Mouse (Mus musculus): Measurements from ENCODE around the gene Ccm2l. TPM values are rescaled to one million over a fixed set of nuclear protein-coding genes. Genes with fewer than 3 reads are reported as not detected.

The Ccm2l gene
- polyA plus RNA-seq, 1 experiment from 2014 or later, result 1.9 TPM

Other genes starting within 250 kb of the Ccm2l start
- gene Bcl2l1, start 234.2 kb upstream of the Ccm2l start, polyA plus RNA-seq (2015; fragmentation: Nextera tagmentation; extraction: Ambion mirVana), result 173 and 179 TPM in 2 replicates
- gene Tpx2, start 218.0 kb upstream of the Ccm2l start, polyA plus RNA-seq (2015; fragmentation: Nextera tagmentation; extraction: Ambion mirVana), result 21.9 and 24.8 TPM in 2 replicates
- not detected in 2 replicates for gene Mylk2, start 154.6 kb upstream of the Ccm2l start, polyA plus RNA-seq (2015; fragmentation: Nextera tagmentation; extraction: Ambion mirVana)
- gene Foxs1, start 132.7 kb upstream of the Ccm2l start, polyA plus RNA-seq (2015; fragmentation: Nextera tagmentation; extraction: Ambion mirVana), result 3.3 and 3.8 TPM in 2 replicates
- gene Dusp15, start 114.3 kb upstream of the Ccm2l start, polyA plus RNA-seq (2015; fragmentation: Nextera tagmentation; extraction: Ambion mirVana), result 7.2 and 8.2 TPM in 2 replicates
- 5.0 and 5.5 TPM in 2 replicates for gene Ttll9, start 103.5 kb upstream of the Ccm2l start, polyA plus RNA-seq (2015; fragmentation: Nextera tagmentation; extraction: Ambion mirVana)
- gene Pdrg1, start 50.5 kb upstream of the Ccm2l start, polyA plus RNA-seq (2015; fragmentation: Nextera tagmentation; extraction: Ambion mirVana), result 189 and 197 TPM in 2 replicates
- 1.7 and 2.0 TPM in 2 replicates for gene Xkr7, start 34.1 kb upstream of the Ccm2l start, polyA plus RNA-seq (2015; fragmentation: Nextera tagmentation; extraction: Ambion mirVana)
- gene Hck, start 42.5 kb downstream of the Ccm2l start, polyA plus RNA-seq (2015; fragmentation: Nextera tagmentation; extraction: Ambion mirVana), result 1.7 and 2.2 TPM in 2 replicates
- 77.2 and 79.3 TPM in 2 replicates for gene Tm9sf4, start 95.3 kb downstream of the Ccm2l start, polyA plus RNA-seq (2015; fragmentation: Nextera tagmentation; extraction: Ambion mirVana)
- gene Tspyl3, start 159.5 kb downstream of the Ccm2l start, polyA plus RNA-seq (2015; fragmentation: Nextera tagmentation; extraction: Ambion mirVana), result 25.7 and 28.6 TPM in 2 replicates
- 7.2 and 8.1 TPM in 2 replicates for gene Plagl2, start 175.5 kb downstream of the Ccm2l start, polyA plus RNA-seq (2015; fragmentation: Nextera tagmentation; extraction: Ambion mirVana)
- gene Pofut1, start 175.6 kb downstream of the Ccm2l start, polyA plus RNA-seq (2015; fragmentation: Nextera tagmentation; extraction: Ambion mirVana), result 5.5 and 6.3 TPM in 2 replicates
- 16.2 and 16.9 TPM in 2 replicates for gene Kif3b, start 225.5 kb downstream of the Ccm2l start, polyA plus RNA-seq (2015; fragmentation: Nextera tagmentation; extraction: Ambion mirVana)

Measured in hindbrain, embryonic 13.5 days (tissue).